Mouse (Mus musculus) midbrain, embryonic 12.5 days (tissue): Measurements from ENCODE around the gene Spta1. TPM values are rescaled to one million over a fixed set of nuclear protein-coding genes. Genes with fewer than 3 reads are reported as not detected.

Experiments
- ATAC-seq: fragments of 200-750 bp; cut with Nextera tagmentation; 2 replicates; pipeline ENCODE4 v1.8.0; 2017; ENCODE audit warnings: low read depth, moderate TSS enrichment, moderate library complexity; ENCODE audit not compliant: low FRiP score
- H3K27ac ChIP-seq: fragments of 300-500 bp; sonication (generic); replicated peaks from 2 replicates; pipeline ENCODE4 v1.5.1; 2016; ENCODE audit warnings: mild to moderate bottlenecking
- H3K27me3 ChIP-seq: fragments of 300-500 bp; sonication (generic); 2 replicates; pipeline ENCODE4 v1.6.1; 2016; ENCODE audit warnings: mild to moderate bottlenecking
- H3K36me3 ChIP-seq: fragments of 300-500 bp; sonication (generic); 2 replicates; pipeline ENCODE4 v1.6.1; 2016
- H3K4me1 ChIP-seq: fragments of 300-500 bp; sonication (generic); 2 replicates; pipeline ENCODE4 v1.6.1; 2016
- H3K4me2 ChIP-seq: fragments of 300-500 bp; sonication (generic); replicated peaks from 2 replicates; pipeline ENCODE4 v1.6.1; 2016; ENCODE audit warnings: mild to moderate bottlenecking, moderate library complexity
- H3K4me3 ChIP-seq: fragments of 300-500 bp; sonication (generic); 2 replicates; pipeline ENCODE4 v1.5.1; 2016; ENCODE audit warnings: mild to moderate bottlenecking
- H3K9ac ChIP-seq: fragments of 300-500 bp; sonication (generic); replicated peaks from 2 replicates; pipeline ENCODE4 v1.6.1; 2016; ENCODE audit warnings: mild to moderate bottlenecking, moderate library complexity
- H3K9me3 ChIP-seq: fragments of 300-500 bp; sonication (generic); 2 replicates; pipeline ENCODE4 v1.6.1; 2016; ENCODE audit warnings: mild to moderate bottlenecking
- WGBS: fragments of 180-500 bp; shearing (Covaris S2); methylation state at CpG from one replicate; pipeline ENCODE4 v1.1.7; 2016; 5-methylcytosine and 5-hydroxymethylcytosine counted together
- polyA plus RNA-seq: library from polyadenylated mRNA; unstranded; fragments of >200 nt; fragmentation: Nextera tagmentation; extraction: Ambion mirVana; gene quantifications from 2 replicates; pipeline ENCODE4 v1.2.1, GENCODE M21; 2016

Spta1 gene
- polyA plus RNA-seq = 1.3 TPM in 2 replicates

DNA sequence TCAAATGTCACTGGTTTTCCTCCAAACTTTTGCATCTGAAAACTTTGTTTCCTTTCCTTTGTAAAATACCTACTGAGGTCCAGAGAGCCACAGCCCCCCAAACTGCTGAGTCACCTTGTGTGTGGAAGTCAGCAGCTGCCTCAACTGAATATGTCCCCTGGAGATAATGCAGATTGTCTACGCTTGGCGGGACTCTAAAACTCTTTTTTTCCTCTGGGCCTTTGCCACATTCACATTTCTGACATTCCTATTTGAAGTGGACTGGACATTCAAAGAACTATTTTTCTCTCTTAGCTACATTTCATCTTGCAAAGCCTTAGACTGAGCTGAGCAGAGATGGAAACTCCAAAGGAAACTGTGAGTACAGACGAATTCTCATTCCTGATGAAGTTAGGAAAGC lies at the start of gene Spta1:
Gene Spta1 (plus strand): TSS at position 172 of the 400 bp plus-strand sequence.
- no peak for ATAC-seq
- Histone ChIP-seq H3K27ac (no peak within 1 kb of the TSS), H3K4me3 (no peak within 1 kb of the TSS), H3K9ac (no peak within 1 kb of the TSS), H3K36me3 (no peaks in the 10 kb centered on the region), H3K27me3 (no peaks in the 10 kb centered on the region), H3K4me1 (peaks cover 4% of the 10 kb centered on the region; the same call in 1 of the 2 replicates), H3K4me2 (no peak within 1 kb of the TSS), H3K9me3 (no peaks in the 10 kb centered on the region)
- WGBS = 21% methylated on average over 3 of the region's 3 CpGs

DNA sequence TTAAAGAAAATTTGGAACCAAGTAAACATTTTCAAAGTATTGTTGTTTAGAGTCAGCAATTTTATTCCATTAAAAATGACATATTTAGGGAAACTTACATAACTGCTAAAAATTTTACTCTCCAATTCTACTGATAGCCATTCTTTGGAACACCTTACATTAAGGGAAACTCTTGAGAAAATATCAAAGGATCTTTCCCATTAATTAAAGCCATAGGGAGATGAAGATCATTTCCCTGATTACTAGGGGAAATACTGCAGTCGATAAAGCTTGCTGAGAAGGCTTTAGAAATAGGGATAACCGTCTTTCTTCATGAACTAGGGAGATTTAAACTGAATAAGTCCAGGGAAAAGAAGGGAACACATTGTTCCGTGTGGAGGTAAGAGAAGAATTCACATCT lies 41.4 kb upstream of the Spta1 start, which contains the start of gene Olfr424:
Gene Olfr424 (plus strand): TSS at position 301 of the 400 bp plus-strand sequence.
- H3K36me3 ChIP-seq = no peaks in the 10 kb centered on the region
- WGBS = 78% methylated on average over 3 of the region's 3 CpGs
- no peak for ATAC-seq
- H3K9ac ChIP-seq = no peak within 1 kb of the TSS
- H3K4me1 ChIP-seq = 0 out of 2 replicates have a peak, but pooled peaks cover 3% of the 10 kb centered on the region
- no peaks in the 10 kb centered on the region for H3K9me3 ChIP-seq
- no peak within 1 kb of the TSS for H3K27ac ChIP-seq
- no peak within 1 kb of the TSS for H3K4me3 ChIP-seq
- no peak within 1 kb of the TSS for H3K4me2 ChIP-seq
- H3K27me3 ChIP-seq = no peaks in the 10 kb centered on the region

DNA sequence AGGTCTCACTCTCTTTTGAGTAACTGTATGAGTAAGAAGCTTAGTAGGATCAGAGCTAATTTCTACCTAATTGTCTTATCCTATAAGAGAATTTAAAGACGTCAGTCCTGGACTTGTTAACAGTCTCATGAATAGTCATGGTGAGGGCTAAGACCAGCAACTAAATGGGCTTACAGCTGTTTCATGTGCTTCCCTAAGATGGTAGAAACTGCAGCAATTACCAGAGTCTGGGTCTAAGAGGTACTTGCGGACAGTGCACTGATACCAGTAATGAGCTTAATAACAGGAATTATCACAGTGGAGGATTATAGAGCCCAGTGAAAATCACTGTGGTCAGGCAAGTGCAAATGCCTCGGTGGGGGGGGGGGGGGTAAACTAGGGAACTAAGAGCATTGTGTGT lies 40.6 kb upstream of the Spta1 start:
- Histone ChIP-seq H3K9me3 (no peaks in the 10 kb centered on the region), H3K36me3 (no peaks in the 10 kb centered on the region), H3K4me1 (0 out of 2 replicates have a peak, but pooled peaks cover 3% of the 10 kb centered on the region), H3K27me3 (no peaks in the 10 kb centered on the region), H3K4me2 (no peak overlapping the region), H3K27ac (no peak overlapping the region), H3K9ac (no peak overlapping the region), H3K4me3 (no peak overlapping the region)
- WGBS = 40% methylated on average over 3 of the region's 3 CpGs
- no peak for ATAC-seq

DNA sequence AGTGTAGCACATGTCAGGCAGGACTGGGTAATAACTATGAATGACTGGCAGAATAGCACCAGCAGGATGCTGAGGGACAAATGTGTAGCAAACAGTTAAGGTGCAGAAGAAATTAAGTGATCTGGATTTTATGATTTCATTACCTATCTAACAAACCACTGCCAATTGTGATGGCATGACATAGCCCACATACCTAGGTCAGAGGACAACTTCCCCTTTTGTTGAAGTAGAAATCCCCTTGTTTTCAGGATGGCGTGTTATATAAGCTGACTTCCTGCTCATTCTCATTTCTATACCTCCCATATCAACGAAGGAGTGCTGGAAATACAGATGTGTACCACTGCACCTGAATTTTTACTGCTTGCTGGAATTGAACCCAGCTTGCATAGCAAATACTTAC lies 31.2 kb upstream of the Spta1 start:
- no peak overlapping the region for H3K4me2 ChIP-seq
- no peak for ATAC-seq
- WGBS = 84% methylated on average over 2 of the region's 2 CpGs
- no peak overlapping the region for H3K27ac ChIP-seq
- H3K4me1 ChIP-seq = no peaks in the 10 kb centered on the region
- H3K27me3 ChIP-seq = no peaks in the 10 kb centered on the region
- H3K9ac ChIP-seq = no peak overlapping the region
- H3K9me3 ChIP-seq = no peaks in the 10 kb centered on the region
- H3K4me3 ChIP-seq = no peak overlapping the region
- H3K36me3 ChIP-seq = no peaks in the 10 kb centered on the region

DNA sequence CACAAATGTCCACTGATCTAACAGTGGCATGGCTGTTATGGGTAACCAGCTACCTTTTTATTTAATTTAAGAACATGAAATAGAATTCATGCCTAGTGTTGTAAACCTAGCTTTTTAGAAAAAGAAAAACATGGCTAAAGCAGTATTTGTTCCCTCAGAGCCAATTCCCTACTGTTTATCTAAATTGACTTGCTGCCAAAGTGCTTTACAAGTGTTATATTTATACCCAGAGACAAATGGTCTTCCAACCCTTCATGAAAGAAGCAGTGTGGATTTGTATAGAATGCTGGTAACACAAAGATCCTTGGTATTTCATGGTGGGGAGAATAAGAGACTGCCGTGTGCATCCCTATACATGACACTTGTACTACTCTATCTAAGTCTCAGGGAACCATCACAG lies 25.9 kb upstream of the Spta1 start:
- Histone ChIP-seq H3K9me3 (no peaks in the 10 kb centered on the region), H3K27ac (no peak overlapping the region), H3K27me3 (no peaks in the 10 kb centered on the region), H3K4me1 (no peaks in the 10 kb centered on the region), H3K9ac (no peak overlapping the region), H3K4me3 (no peak overlapping the region), H3K36me3 (no peaks in the 10 kb centered on the region), H3K4me2 (no peak overlapping the region)
- 97% methylated on average over 1 of the region's 1 CpGs for WGBS
- no peak for ATAC-seq

DNA sequence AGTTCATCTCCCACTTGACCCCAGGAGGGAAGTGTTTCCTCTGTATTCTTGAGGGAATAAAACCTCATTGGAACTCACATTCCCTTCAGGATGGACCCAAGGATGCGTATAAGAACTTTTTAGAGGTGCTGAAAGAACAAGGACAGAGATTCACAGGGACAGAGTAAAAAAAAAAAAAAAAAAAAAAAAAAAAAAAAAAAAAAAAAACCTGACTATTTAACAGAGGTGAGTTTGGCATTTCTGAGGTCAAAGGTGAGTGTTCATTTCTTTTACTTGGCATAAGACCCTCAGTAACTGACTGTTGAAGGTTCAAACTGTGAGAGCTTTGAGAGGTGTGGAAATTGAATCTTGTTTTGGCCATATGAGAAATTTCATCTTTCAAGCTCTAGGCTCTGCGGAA lies 23.3 kb upstream of the Spta1 start:
- Histone ChIP-seq H3K9me3 (no peaks in the 10 kb centered on the region), H3K4me1 (no peaks in the 10 kb centered on the region), H3K4me3 (no peak overlapping the region), H3K27ac (no peak overlapping the region), H3K9ac (no peak overlapping the region), H3K4me2 (no peak overlapping the region), H3K36me3 (no peaks in the 10 kb centered on the region), H3K27me3 (no peaks in the 10 kb centered on the region)
- WGBS = 89% methylated on average over 2 of the region's 2 CpGs
- ATAC-seq = no peak

DNA sequence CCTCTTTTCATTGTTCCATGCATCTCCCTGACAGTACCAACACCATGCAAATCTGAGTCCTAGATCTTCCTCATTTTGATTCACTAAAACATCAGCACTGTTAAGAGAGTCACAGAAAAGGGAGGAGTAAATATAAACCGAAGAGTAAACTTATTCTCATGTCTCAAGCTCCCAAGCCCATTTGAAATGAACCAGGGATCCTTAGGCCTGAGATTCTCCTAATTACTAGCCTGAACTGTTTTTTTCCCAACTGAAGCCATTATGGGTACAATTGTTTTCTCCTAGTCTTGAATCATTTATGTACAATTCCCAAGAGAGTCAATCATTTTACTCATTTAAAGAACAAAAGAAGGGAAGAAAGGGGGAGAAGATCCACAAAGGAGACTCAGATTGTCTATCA lies 17.2 kb upstream of the Spta1 start, which contains the start of gene Olfr420:
Gene Olfr420 (plus strand): TSS at position 301 of the 400 bp plus-strand sequence.
- ATAC-seq = no peak

DNA sequence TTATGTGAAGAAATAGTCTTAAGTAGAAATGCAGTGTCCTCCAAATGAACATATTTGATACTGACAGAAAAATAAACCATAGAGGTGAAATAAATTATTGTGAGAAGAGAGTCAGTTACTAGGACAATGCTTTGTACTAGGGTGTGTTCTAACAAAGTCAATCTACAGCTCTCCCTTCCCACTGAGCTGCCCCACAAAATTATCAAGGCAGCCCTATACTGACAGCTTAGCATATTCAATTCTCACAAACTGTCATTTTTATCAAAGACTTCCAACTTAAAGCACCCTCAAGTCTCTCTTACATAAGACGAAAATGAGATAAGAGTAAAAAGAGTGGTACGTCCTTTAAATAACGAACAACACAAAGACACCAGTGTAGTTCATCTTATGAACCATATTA lies 15.0 kb upstream of the Spta1 start:
- Histone ChIP-seq H3K9me3 (no peaks in the 10 kb centered on the region), H3K4me1 (no peaks in the 10 kb centered on the region), H3K36me3 (no peaks in the 10 kb centered on the region), H3K27me3 (no peaks in the 10 kb centered on the region), H3K27ac (no peak overlapping the region), H3K9ac (no peak overlapping the region), H3K4me3 (no peak overlapping the region), H3K4me2 (no peak overlapping the region)
- WGBS = 92% methylated on average over 3 of the region's 3 CpGs
- ATAC-seq = no peak

More for the DNA sequence above, 17.2 kb upstream of the Spta1 start, which contains the start of gene Olfr420:
- 86% methylated on average over 1 of the region's 1 CpGs for WGBS
- H3K4me3 ChIP-seq = no peak within 1 kb of the TSS
- no peak within 1 kb of the TSS for H3K27ac ChIP-seq
- no peak within 1 kb of the TSS for H3K9ac ChIP-seq
- no peaks in the 10 kb centered on the region for H3K27me3 ChIP-seq
- H3K4me1 ChIP-seq = no peaks in the 10 kb centered on the region
- no peaks in the 10 kb centered on the region for H3K9me3 ChIP-seq
- no peaks in the 10 kb centered on the region for H3K36me3 ChIP-seq
- H3K4me2 ChIP-seq = no peak within 1 kb of the TSS

DNA sequence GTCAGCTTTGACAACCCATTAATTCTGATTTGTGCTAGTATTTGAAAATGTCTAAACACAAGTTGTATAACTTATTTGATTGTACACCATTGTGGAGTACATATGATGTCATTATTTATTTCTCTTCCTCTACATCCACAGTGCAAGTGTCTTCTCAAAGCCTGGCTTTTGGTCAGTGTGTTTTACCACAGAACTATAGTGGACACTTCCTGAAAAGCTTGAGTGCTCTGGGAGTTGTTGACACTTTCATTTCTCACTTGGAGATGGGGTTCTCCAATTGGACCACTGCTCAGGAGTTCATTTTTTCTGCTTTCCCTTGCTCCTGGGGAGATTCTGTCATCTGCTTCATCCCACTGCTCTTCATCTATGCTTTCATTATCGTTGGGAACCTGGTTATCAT lies 14.1 kb upstream of the Spta1 start:
- no peak overlapping the region for H3K9ac ChIP-seq
- 88% methylated on average over 1 of the region's 1 CpGs for WGBS
- no peaks in the 10 kb centered on the region for H3K36me3 ChIP-seq
- ATAC-seq = no peak
- no peaks in the 10 kb centered on the region for H3K27me3 ChIP-seq
- no peaks in the 10 kb centered on the region for H3K4me1 ChIP-seq
- H3K27ac ChIP-seq = no peak overlapping the region
- H3K4me3 ChIP-seq = no peak overlapping the region
- H3K4me2 ChIP-seq = no peak overlapping the region
- H3K9me3 ChIP-seq = no peaks in the 10 kb centered on the region

DNA sequence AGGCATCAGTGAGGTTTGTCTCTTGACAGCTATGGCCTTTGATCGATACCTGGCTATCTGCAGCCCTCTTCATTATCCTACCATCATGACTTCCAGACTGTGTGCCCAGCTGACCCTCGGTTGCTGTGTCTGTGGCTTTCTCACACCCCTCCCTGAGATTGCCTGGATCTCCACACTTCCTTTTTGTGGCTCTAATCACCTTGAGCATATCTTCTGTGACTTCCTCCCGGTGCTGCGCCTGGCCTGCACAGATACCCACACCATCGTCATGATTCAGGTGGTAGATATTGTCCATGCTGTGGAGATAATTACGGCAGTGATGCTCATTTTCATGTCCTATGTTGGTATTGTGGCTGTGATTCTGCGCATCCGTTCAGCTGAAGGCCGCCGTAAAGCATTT lies 13.5 kb upstream of the Spta1 start:
- H3K9ac ChIP-seq = no peak overlapping the region
- H3K36me3 ChIP-seq = no peaks in the 10 kb centered on the region
- H3K4me2 ChIP-seq = no peak overlapping the region
- H3K4me1 ChIP-seq = no peaks in the 10 kb centered on the region
- whole genome bisulfite sequencing = 93% methylated on average over 10 of the region's 10 CpGs
- H3K27ac ChIP-seq = no peak overlapping the region
- H3K4me3 ChIP-seq = no peak overlapping the region
- H3K9me3 ChIP-seq = no peaks in the 10 kb centered on the region
- H3K27me3 ChIP-seq = no peaks in the 10 kb centered on the region
- ATAC-seq = no peak

DNA sequence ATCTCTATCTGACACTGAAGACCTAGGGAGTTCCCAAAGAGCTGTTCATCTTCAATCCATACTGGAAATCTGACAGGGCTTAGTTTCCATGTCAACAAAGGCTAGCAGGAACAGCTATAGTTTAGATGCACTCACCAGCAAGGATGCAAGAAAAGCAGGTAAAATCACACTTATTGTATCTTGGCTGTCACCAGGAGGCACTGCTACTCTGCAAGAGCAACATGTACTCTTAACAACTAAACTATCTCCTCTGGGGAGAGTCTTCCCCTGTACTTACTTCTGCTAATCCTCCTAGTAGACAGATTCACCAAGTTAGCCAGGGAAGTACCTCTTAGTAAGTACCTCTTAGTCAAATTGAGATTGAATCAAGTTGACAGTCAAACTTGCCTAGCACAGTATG lies 3.6 kb upstream of the Spta1 start:
- H3K9me3 ChIP-seq = no peaks in the 10 kb centered on the region

DNA sequence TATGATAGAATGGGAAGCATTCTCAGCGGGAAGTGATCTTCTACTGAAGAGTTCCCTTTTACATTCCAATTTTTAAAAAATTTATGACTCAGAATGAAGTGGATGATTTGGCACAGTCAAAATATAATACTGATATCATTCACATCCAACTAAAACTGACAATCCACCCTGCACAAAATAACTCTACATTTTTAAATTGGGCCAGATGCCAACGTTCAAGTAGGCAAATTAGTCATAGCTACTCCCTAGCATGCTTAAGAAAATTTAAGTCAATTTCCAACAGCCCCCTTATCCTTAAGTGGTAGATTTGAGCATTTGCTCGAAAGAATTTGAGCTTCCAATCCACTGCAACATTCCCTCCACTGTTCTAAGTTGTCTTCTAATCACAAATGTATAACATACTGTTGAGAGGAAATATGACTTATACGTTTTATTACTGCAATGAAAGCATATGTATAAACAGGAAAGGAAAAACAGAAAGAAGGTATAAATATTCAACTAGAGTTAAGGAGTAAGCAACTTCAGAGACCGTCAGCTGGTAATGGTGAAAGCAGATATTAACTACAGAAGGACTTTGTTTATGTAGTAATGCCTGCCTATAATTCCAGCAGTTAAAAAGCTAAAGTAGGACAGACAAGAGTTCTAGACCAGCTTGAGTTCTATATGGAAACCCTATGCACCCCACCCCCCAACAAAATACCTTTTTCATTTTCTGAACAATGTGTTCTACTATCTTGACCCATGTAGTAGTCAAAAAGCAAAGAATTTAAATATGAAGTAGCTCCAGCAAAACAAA lies 1.7 kb upstream of the Spta1 start:
- Histone ChIP-seq H3K4me2 (no peak overlapping the region), H3K36me3 (no peaks in the 10 kb centered on the region), H3K27me3 (no peaks in the 10 kb centered on the region), H3K9me3 (no peaks in the 10 kb centered on the region), H3K9ac (no peak overlapping the region), H3K4me1 (peaks cover 4% of the 10 kb centered on the region; the same call in 1 of the 2 replicates), H3K27ac (no peak overlapping the region), H3K4me3 (no peak overlapping the region)
- ATAC-seq = no peak
- 92% methylated on average over 5 of the region's 5 CpGs for WGBS

More for the DNA sequence above, 3.6 kb upstream of the Spta1 start:
- ATAC-seq = no peak
- no peaks in the 10 kb centered on the region for H3K36me3 ChIP-seq
- H3K4me1 ChIP-seq = peaks cover 4% of the 10 kb centered on the region; the same call in 1 of the 2 replicates
- H3K27me3 ChIP-seq = no peaks in the 10 kb centered on the region
- H3K4me3 ChIP-seq = no peak overlapping the region
- H3K4me2 ChIP-seq = no peak overlapping the region
- no peak overlapping the region for H3K9ac ChIP-seq
- no peak overlapping the region for H3K27ac ChIP-seq
